Mouse (Mus musculus) limb, embryonic 12.5 days (tissue): ENCODE results near the gene Cep164. TPM values are rescaled to one million over a fixed set of nuclear protein-coding genes. Genes with fewer than 3 reads are reported as not detected.
A peak's percentile ranks its signal among the peaks of the same experiment; 100 is the strongest.

Experiments
- ATAC-seq: fragments of 200-750 bp; cut with Nextera tagmentation; 2 replicates; pipeline ENCODE4 v1.8.0; 2017; ENCODE audit warnings: low read depth, moderate TSS enrichment; ENCODE audit not compliant: insufficient number of reproducible peaks, insufficient read depth, low FRiP score, low TSS enrichment
- H3K27ac ChIP-seq: fragments of 300-500 bp; sonication (generic); 2 replicates; pipeline ENCODE4 v1.5.1; 2016; ENCODE audit warnings: mild to moderate bottlenecking, moderate library complexity
- H3K27me3 ChIP-seq: fragments of 300-500 bp; sonication (generic); 2 replicates; pipeline ENCODE4 v1.6.1; 2016; ENCODE audit warnings: mild to moderate bottlenecking, moderate library complexity
- H3K36me3 ChIP-seq: fragments of 300-500 bp; sonication (generic); 2 replicates; pipeline ENCODE4 v1.6.1; 2016; ENCODE audit warnings: mild to moderate bottlenecking, moderate library complexity
- H3K4me1 ChIP-seq: fragments of 300-500 bp; sonication (generic); replicated peaks from 2 replicates; pipeline ENCODE4 v1.6.1; 2016
- H3K4me2 ChIP-seq: fragments of 300-500 bp; sonication (generic); 2 replicates; pipeline ENCODE4 v1.6.1; 2016; ENCODE audit warnings: mild to moderate bottlenecking, moderate library complexity
- H3K4me3 ChIP-seq: fragments of 300-500 bp; sonication (generic); replicated peaks from 2 replicates; pipeline ENCODE4 v1.5.1; 2016; ENCODE audit warnings: mild to moderate bottlenecking
- H3K9ac ChIP-seq: fragments of 300-500 bp; sonication (generic); replicated peaks from 2 replicates; pipeline ENCODE4 v1.6.1; 2016; ENCODE audit warnings: mild to moderate bottlenecking, moderate library complexity
- H3K9me3 ChIP-seq: fragments of 300-500 bp; sonication (generic); 2 replicates; pipeline ENCODE4 v1.6.1; 2016; ENCODE audit warnings: mild to moderate bottlenecking, moderate library complexity
- WGBS: fragments of 180-500 bp; shearing (Covaris S2); methylation state at CpG from one replicate; pipeline ENCODE4 v1.1.7; 2016; 5-methylcytosine and 5-hydroxymethylcytosine counted together
- polyA plus RNA-seq: library from polyadenylated mRNA; unstranded; fragments of >200 nt; fragmentation: Nextera tagmentation; extraction: Ambion mirVana; gene quantifications from 2 replicates; pipeline ENCODE4 v1.2.1, GENCODE M21; 2016

Gene Cep164
- polyA plus RNA-seq, 1 experiment from 2014 or later, result 23.6 TPM

DNA sequence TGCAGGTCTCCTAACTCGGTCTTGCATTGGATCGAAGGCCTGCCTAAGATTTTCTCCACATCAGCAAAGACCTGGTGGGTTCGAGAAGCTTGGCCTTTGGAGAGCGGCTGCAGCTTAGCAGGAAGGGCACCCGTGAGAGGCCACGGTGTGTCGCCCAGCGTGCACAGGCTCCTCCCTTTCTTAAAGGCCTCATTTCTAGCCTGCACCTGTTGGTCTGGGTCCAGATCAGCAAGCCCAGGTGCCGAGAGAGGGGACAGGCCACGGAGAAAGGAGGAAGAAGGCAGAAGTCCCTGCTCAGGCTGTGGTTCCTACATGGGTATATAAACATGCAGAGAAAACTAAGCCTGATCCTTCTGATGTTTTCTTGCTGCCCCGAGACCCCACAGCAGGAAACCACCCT, 21.2 kb downstream of the Cep164 start:
- H3K9me3 ChIP-seq, result no peaks in the 10 kb centered on the region
- H3K4me3 ChIP-seq, result no peak overlapping the region
- H3K9ac ChIP-seq, result no peak overlapping the region
- H3K4me2 ChIP-seq, result no peak overlapping the region
- WGBS, result 85% methylated on average over 11 of the region's 11 CpGs
- no peaks in the 10 kb centered on the region for H3K4me1 ChIP-seq
- no peaks in the 10 kb centered on the region for H3K27me3 ChIP-seq
- no peak overlapping the region for H3K27ac ChIP-seq
- peaks cover 59% of the 10 kb centered on the region for H3K36me3 ChIP-seq
- ATAC-seq, result no peak

DNA sequence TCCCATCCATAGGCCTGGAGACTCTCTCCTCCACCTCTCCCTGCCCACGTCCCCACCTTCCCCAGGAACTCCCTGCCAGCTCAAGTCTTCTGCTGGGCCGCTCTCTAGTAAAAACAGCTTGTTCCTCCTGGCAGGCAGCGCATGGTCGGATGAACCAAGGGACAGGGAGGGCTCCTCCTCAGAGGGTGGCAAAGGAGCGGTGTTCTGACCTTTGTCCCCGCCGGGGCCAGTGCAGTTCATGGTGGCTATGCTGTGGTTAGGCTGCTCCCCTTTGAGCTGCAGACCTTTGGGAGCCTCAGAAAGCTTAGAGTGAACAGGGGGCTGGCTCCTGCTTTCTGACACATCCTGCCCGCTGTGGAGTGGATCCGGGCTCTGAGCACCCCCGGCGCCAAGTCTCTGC, 21.6 kb downstream of the Cep164 start:
- no peaks in the 10 kb centered on the region for H3K27me3 ChIP-seq
- H3K9ac ChIP-seq, result no peak overlapping the region
- no peak overlapping the region for H3K27ac ChIP-seq
- H3K36me3 ChIP-seq, result peaks cover 61% of the 10 kb centered on the region
- H3K9me3 ChIP-seq, result no peaks in the 10 kb centered on the region
- H3K4me1 ChIP-seq, result no peaks in the 10 kb centered on the region
- no peak for ATAC-seq
- H3K4me2 ChIP-seq, result no peak overlapping the region
- WGBS, result 92% methylated on average over 11 of the region's 11 CpGs
- H3K4me3 ChIP-seq, result no peak overlapping the region

DNA sequence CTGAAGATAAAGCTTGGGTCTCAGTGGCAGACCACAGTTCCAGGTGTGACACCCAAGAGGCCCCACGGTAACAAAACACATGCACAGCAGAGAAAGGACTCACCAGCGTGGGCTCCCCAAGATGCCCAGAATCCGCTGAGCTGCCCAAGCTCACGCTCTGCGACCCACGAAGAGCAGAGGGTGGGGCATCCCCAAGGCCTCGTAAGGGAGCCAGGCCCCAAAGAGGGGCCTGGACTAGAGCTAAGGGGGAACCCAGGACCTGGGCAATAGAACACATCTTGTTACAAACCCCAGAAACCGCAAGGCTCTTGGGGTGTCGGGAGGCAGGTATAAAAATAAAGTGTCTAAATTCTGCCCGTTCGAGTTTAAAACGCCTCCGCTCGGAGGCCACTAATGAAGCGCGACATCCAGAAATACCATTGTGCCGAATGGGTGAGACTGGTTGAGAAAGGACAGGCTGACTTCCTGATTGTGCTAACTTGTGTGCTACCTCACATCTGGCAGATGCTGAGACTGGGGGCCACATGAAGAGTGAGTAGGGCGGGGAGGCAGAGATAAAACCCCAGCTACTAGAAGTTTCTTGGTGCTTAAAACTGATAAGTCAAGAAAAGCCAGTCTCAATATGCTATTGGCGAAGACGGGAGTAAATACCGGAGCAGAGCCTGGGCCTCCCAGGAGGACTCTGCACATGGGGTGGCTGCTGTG, 25.3 kb downstream of the Cep164 start:
- WGBS, result 91% methylated on average over 21 of the region's 21 CpGs
- Histone ChIP-seq H3K27ac (no peak overlapping the region), H3K27me3 (no peaks in the 10 kb centered on the region), H3K36me3 (peaks cover 65% of the 10 kb centered on the region), H3K9ac (no peak overlapping the region), H3K4me3 (no peak overlapping the region), H3K4me1 (peaks cover 16% of the 10 kb centered on the region), H3K9me3 (no peaks in the 10 kb centered on the region), H3K4me2 (no peak overlapping the region)
- ATAC-seq, result no peak

DNA sequence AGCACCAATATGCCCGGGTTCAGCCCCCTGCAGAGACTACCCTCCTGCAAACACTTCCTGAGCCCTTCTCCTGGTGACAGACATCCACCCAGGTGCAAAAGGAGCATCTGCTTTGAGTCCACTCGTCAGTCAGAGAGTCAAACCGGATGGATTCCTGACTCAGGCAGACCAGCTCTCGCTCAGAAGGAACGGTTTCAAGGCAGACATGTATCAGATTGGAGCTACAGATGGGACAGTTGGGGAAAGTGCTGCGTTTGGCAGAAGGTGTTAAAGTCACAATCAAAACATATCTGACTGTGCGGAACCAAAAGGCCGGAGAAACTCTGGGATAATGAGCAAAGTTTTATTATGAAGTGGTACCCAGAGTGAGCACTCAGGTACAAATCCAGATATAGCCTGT, 29.1 kb downstream of the Cep164 start:
- H3K27ac ChIP-seq, result peak overlapping the region; percentile 76
- 0 out of 2 replicates have a peak overlapping the region, but pooled peaks have one; percentile 44 for H3K4me2 ChIP-seq

DNA sequence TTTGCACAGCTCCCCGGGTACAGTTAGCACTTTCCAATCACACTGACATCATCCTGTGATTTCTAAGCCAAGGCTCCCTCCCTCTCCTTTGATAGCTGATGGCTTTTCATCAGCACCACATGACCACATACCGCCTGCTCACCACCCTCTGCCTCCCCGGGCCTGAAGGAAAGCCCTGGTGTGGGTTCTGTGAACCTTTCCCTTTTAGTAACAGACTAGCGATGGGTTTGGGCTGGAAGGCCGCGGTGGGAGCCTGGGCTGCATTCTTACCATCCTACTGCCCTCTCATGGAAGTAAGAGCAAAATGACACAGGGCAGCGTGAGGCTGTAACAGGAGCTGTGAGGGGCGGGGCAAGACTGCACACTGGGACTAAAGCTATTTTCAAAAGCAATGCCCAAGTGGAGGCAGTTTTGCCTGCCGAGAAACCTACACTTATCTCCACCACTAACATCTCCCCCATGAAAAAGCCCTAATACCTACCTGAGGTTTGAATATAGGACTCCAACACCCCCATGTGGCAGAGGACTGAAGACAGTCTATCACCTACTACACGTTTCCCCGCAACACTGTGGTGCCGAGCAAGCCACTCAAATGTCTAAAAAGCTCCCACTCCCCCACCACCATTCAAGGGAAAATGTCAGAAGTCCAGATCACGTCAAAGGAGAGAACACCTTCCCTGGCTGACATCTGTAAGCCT, 29.9 kb downstream of the Cep164 start:
- Histone ChIP-seq H3K4me2 (peak overlapping the region; percentile 44), H3K9ac (0 out of 2 replicates have a peak overlapping the region, but pooled peaks have one; percentile 0)
- ATAC-seq, result peak; percentile 84

More for the DNA sequence above, 29.1 kb downstream of the Cep164 start:
- Histone ChIP-seq H3K9me3 (no peaks in the 10 kb centered on the region), H3K4me3 (no peak overlapping the region), H3K36me3 (peaks cover 34% of the 10 kb centered on the region), H3K9ac (0 out of 2 replicates have a peak overlapping the region, but pooled peaks have one; percentile 0), H3K4me1 (peaks cover 21% of the 10 kb centered on the region), H3K27me3 (no peaks in the 10 kb centered on the region)
- 73% methylated on average over 8 of the region's 8 CpGs for WGBS
- ATAC-seq, result no peak

DNA sequence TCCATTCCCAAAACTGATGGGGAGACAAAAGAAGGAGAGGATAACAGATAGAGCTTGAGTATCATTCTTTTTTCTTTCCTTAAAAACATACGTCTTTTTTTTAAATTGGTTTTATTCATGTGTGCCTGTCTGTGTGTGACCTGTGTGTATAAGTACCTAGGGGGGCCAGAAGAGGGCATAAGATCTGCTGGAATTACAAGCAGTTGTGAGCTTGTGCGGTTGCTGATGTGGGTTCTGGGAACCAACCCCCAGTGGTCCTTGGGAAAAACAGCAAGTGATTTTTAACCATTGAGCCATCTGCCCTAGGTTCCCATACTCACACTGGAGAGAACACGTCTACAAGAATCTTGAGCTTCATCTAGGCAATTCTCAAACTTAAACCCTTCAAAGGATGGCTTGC, 31.2 kb downstream of the Cep164 start:
- H3K4me3 ChIP-seq, result no peak overlapping the region
- 80% methylated on average over 3 of the region's 3 CpGs for WGBS
- H3K9me3 ChIP-seq, result no peaks in the 10 kb centered on the region
- H3K27me3 ChIP-seq, result no peaks in the 10 kb centered on the region
- peaks cover 21% of the 10 kb centered on the region for H3K4me1 ChIP-seq
- no peak overlapping the region for H3K9ac ChIP-seq
- no peak for ATAC-seq
- no peak overlapping the region for H3K27ac ChIP-seq
- H3K4me2 ChIP-seq, result no peak overlapping the region
- peaks cover 42% of the 10 kb centered on the region for H3K36me3 ChIP-seq

More for the DNA sequence above, 29.9 kb downstream of the Cep164 start:
- Histone ChIP-seq H3K9me3 (no peaks in the 10 kb centered on the region), H3K4me3 (no peak overlapping the region), H3K36me3 (peaks cover 37% of the 10 kb centered on the region), H3K27ac (peak overlapping the region; percentile 76), H3K27me3 (no peaks in the 10 kb centered on the region), H3K4me1 (peaks cover 21% of the 10 kb centered on the region)
- 15% methylated on average over 13 of the region's 13 CpGs for WGBS

DNA sequence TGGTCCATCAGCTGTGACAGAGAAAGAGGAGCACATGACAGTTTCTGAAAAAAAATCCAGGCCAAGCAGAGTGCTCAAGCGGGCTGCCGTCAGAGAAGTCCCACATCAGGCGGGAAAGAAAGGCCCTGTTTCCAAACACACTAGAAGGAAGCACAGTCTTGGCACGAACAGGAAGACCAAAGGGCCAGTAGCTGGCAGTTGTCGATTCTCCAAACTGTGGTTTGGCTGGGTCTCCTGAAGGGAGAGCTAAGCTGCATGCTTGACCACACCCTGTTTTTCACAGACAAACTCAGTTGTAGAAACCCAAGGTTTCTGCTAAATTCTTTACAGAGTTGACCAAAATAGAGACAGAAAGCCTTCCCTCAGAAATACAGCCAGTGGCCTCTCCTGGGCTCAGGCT, 32.8 kb downstream of the Cep164 start:
- Histone ChIP-seq H3K4me1 (peaks cover 21% of the 10 kb centered on the region), H3K36me3 (peaks cover 43% of the 10 kb centered on the region), H3K27me3 (no peaks in the 10 kb centered on the region), H3K9ac (no peak overlapping the region), H3K27ac (no peak overlapping the region), H3K4me3 (no peak overlapping the region), H3K9me3 (no peaks in the 10 kb centered on the region), H3K4me2 (no peak overlapping the region)
- 82% methylated on average over 5 of the region's 5 CpGs for WGBS
- no peak for ATAC-seq

DNA sequence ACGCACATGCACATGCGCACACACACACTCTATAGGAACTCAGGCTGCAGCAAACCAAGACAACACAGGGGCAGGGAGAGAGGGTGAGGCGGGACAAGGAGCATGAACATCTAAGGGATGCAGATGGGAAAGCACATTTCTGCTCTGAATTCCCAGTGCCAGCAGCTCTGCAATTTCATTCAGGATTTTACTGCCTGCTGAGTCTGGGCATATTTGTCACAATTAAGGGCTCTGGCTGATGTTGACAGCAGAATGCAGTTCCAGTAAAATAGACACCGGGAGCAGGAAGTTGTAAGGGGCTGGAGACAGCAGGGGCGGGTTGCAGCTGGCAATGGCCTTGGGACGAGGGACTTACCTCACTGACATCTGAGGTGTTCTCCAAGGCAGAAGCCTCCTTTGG, 34.8 kb downstream of the Cep164 start:
- Histone ChIP-seq H3K36me3 (peaks cover 50% of the 10 kb centered on the region), H3K27ac (no peak overlapping the region), H3K27me3 (no peaks in the 10 kb centered on the region), H3K4me1 (peaks cover 10% of the 10 kb centered on the region), H3K4me2 (no peak overlapping the region), H3K9me3 (no peaks in the 10 kb centered on the region), H3K9ac (no peak overlapping the region), H3K4me3 (no peak overlapping the region)
- ATAC-seq, result no peak
- 75% methylated on average over 6 of the region's 6 CpGs for WGBS

DNA sequence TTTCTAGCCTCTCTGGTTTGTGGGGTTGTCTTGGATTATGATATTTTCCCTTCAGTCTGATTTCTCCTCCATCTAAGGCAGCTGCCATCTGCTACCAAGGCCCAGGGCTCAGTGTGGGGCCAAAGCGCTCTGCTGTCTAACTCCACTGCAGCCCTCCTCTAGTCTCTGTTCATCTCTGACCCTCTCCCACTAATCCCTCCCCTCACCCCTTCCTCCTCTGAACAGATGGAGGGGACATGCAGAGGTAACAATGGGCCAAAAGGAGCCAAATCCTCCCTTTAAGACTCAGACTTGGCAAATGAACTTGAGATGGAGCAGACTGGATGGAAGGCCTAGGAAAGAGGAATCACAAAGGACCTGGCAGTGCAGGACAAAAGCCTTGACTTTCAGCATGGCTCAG, 36.3 kb downstream of the Cep164 start:
- Histone ChIP-seq H3K4me1 (no peaks in the 10 kb centered on the region), H3K4me2 (no peak overlapping the region), H3K27ac (no peak overlapping the region), H3K9me3 (no peaks in the 10 kb centered on the region), H3K36me3 (peaks cover 51% of the 10 kb centered on the region), H3K9ac (no peak overlapping the region), H3K4me3 (no peak overlapping the region), H3K27me3 (no peaks in the 10 kb centered on the region)
- 93% methylated on average over 1 of the region's 1 CpGs for WGBS
- no peak for ATAC-seq

DNA sequence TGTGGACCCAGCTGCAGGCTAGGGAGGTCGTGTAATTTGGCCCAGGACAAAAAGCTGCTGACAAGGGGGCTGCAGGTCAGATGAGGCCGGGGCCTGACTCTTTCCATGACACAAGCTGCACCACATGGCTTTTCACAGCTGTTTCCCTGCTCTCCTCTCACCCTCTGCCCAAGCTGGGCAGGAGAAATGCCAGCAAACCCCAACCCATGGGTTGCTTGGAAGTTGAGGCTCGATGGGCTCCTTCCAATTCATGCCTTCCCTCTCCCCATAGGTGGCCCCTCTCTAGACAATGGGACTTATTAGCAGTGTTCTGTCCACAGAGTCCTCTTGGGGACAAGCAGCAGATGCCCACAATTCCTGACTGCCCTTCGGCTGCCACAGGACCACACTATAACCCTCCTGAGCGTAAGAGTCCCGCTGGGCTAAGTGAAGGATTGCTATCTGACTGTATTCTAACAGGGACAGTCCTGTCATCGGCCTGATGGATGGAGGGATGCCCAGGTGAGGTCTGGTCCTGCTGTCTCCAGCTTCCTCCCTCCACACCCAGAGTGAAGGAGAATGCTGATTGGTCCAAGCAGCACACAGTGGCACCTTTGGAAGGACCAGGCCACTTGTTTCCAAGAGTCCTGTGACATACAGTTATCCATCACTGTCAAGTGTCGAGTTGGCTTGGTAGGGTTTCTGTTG, 36.9 kb downstream of the Cep164 start:
- H3K4me3 ChIP-seq, result no peak overlapping the region
- no peaks in the 10 kb centered on the region for H3K9me3 ChIP-seq
- H3K27me3 ChIP-seq, result no peaks in the 10 kb centered on the region
- no peaks in the 10 kb centered on the region for H3K4me1 ChIP-seq
- 79% methylated on average over 8 of the region's 8 CpGs for WGBS
- peaks cover 56% of the 10 kb centered on the region for H3K36me3 ChIP-seq
- no peak for ATAC-seq
- H3K9ac ChIP-seq, result no peak overlapping the region; the same call in 1 of the 2 replicates
- H3K4me2 ChIP-seq, result no peak overlapping the region
- H3K27ac ChIP-seq, result no peak overlapping the region

DNA sequence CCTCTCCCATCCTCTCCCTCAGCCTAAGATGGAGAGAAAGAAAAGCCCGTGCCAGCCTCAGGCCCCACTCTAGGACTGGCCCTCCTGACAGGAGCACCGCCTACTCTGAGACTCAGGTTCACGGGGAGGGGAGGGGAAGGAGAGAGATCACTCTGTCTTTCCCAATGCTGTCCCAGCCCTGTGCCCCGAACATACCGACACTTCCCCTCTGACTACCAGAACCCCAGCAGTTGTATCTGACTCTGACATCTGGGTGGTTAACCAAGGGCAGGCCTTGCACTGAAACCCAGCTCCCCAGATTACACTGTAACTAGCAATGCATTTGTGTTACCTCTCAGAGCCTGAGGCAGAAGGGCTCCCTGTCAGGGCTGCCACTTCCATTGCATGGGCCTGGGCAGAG, 40.1 kb downstream of the Cep164 start:
- 58% methylated on average over 5 of the region's 5 CpGs for WGBS

More for the DNA sequence above, 40.1 kb downstream of the Cep164 start:
- H3K9ac ChIP-seq, result no peak overlapping the region
- no peaks in the 10 kb centered on the region for H3K9me3 ChIP-seq
- H3K4me1 ChIP-seq, result no peaks in the 10 kb centered on the region
- no peak overlapping the region for H3K27ac ChIP-seq
- H3K4me2 ChIP-seq, result no peak overlapping the region
- H3K36me3 ChIP-seq, result peaks cover 58% of the 10 kb centered on the region
- H3K4me3 ChIP-seq, result no peak overlapping the region
- no peaks in the 10 kb centered on the region for H3K27me3 ChIP-seq
- no peak for ATAC-seq
